Mouse (Mus musculus) forebrain, embryonic 10.5 days (tissue): ENCODE measurements around the gene Prdm1. TPM values are rescaled to one million over a fixed set of nuclear protein-coding genes. Genes with fewer than 3 reads are reported as not detected.

ENCODE experiments used
- DNase-seq: peaks from one replicate; pipeline ENCODE4 v3.0.0-alpha.2; 2017; ENCODE audit warnings: low spot score; ENCODE audit errors: extremely low spot score
- H3K27ac ChIP-seq: fragments of 300-500 bp; sonication (generic); 2 replicates; pipeline ENCODE4 v1.5.1; 2016; ENCODE audit warnings: mild to moderate bottlenecking
- H3K27me3 ChIP-seq: fragments of 300-500 bp; sonication (generic); 2 replicates; pipeline ENCODE4 v1.6.1; 2016; ENCODE audit warnings: mild to moderate bottlenecking; ENCODE audit not compliant: poor library complexity, severe bottlenecking
- H3K36me3 ChIP-seq: fragments of 300-500 bp; sonication (generic); replicated peaks from 2 replicates; pipeline ENCODE4 v1.6.1; 2016; ENCODE audit warnings: mild to moderate bottlenecking, moderate library complexity
- H3K4me1 ChIP-seq: fragments of 300-500 bp; sonication (generic); 2 replicates; pipeline ENCODE4 v1.6.1; 2016
- H3K4me3 ChIP-seq: fragments of 300-500 bp; sonication (generic); 2 replicates; pipeline ENCODE4 v1.5.1; 2016; ENCODE audit warnings: mild to moderate bottlenecking, moderate library complexity
- H3K9me3 ChIP-seq: fragments of 300-500 bp; sonication (generic); 2 replicates; pipeline ENCODE4 v1.6.1; 2016; ENCODE audit warnings: mild to moderate bottlenecking, moderate library complexity
- WGBS: fragments of 180-500 bp; shearing (Covaris S2); methylation state at CpG from one replicate; pipeline ENCODE4 v1.1.7; 2016; 5-methylcytosine and 5-hydroxymethylcytosine counted together
- polyA plus RNA-seq: library from polyadenylated mRNA; unstranded; fragments of >200 nt; fragmentation: Nextera tagmentation; extraction: Ambion mirVana; gene quantifications from 2 replicates; pipeline ENCODE4 v1.2.1, GENCODE M21; 2016

The Prdm1 gene
- polyA plus RNA-seq, 1 experiment from 2014 or later = 0.73 TPM

- WGBS = 21% methylated on average over 6 of the region's 6 CpGs
- Histone ChIP-seq H3K27me3 (peaks cover 51% of the 10 kb centered on the region), H3K4me3 (no peak overlapping the region), H3K9me3 (no peaks in the 10 kb centered on the region), H3K4me1 (peaks cover 15% of the 10 kb centered on the region), H3K27ac (no peak overlapping the region), H3K36me3 (no peaks in the 10 kb centered on the region)
- no peak for DNase-seq
Observed at GRCm38 (mm10) chr10:44520189-44520588, 8.1 kb downstream of the Prdm1 start.

- WGBS = 92% methylated on average over 7 of the region's 7 CpGs
Observed at GRCm38 (mm10) chr10:44518631-44519030, 9.7 kb downstream of the Prdm1 start.

DNA sequence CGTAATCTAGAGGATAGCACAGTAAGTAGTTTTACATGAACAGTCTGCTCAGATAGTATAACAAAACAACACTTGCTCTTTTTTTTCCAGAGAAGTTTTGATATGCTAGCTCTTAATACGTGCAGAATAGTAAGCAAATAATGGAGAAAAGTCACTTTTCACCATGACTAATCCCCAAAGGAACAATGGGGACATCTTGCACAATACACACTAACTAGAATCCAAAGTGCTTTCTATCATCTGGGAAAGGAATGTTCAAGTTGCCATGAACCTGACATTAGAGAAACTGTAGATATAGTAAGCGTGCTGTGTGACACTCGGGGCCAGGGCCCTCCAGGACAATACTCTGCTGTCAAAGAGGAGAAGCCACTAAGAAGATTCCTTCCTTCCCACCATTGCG is 15.2 kb downstream of the Prdm1 start:
- Histone ChIP-seq H3K27ac (no peak overlapping the region), H3K4me1 (0 out of 2 replicates have a peak, but pooled peaks cover 3% of the 10 kb centered on the region), H3K9me3 (no peaks in the 10 kb centered on the region), H3K4me3 (no peak overlapping the region), H3K27me3 (0 out of 2 replicates have a peak, but pooled peaks cover 4% of the 10 kb centered on the region), H3K36me3 (no peaks in the 10 kb centered on the region)
- 88% methylated on average over 5 of the region's 5 CpGs for WGBS
- no peak for DNase-seq

More at GRCm38 (mm10) chr10:44518631-44519030, 9.7 kb downstream of the Prdm1 start:
- no peak overlapping the region for H3K27ac ChIP-seq
- no peak overlapping the region for H3K4me3 ChIP-seq
- peaks cover 9% of the 10 kb centered on the region for H3K4me1 ChIP-seq
- DNase-seq = no peak
- peaks cover 35% of the 10 kb centered on the region for H3K27me3 ChIP-seq
- no peaks in the 10 kb centered on the region for H3K9me3 ChIP-seq
- no peaks in the 10 kb centered on the region for H3K36me3 ChIP-seq

DNA sequence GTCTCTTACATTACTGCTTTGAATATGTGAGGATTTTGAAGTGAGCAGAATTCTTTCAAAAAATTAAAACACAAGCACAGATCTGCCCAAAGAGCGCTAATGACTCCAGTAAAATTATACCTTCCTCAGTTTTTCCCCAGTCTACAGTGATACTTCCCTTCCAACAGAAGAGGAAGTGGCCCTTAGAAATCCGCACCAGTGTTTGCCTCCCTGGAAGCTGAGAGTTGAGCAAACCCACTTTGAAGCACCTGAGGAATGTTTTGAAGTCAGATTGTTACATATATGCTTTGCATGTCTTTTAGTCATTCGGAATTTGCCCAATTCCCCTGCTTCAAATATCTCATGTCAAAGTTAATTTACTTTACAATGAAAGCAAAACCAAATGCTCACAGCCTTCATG is 17.3 kb downstream of the Prdm1 start:
- no peaks in the 10 kb centered on the region for H3K9me3 ChIP-seq
- 87% methylated on average over 3 of the region's 3 CpGs for WGBS
- no peak overlapping the region for H3K27ac ChIP-seq
- no peak for DNase-seq
- H3K36me3 ChIP-seq = no peaks in the 10 kb centered on the region
- H3K4me1 ChIP-seq = peaks cover 8% of the 10 kb centered on the region
- H3K27me3 ChIP-seq = peaks cover 6% of the 10 kb centered on the region; the same call in 1 of the 2 replicates
- H3K4me3 ChIP-seq = no peak overlapping the region

- WGBS = 96% methylated on average over 7 of the region's 7 CpGs
- no peak for DNase-seq
- Histone ChIP-seq H3K27ac (no peak overlapping the region), H3K9me3 (no peaks in the 10 kb centered on the region), H3K36me3 (no peaks in the 10 kb centered on the region), H3K27me3 (peaks cover 17% of the 10 kb centered on the region), H3K4me1 (peaks cover 4% of the 10 kb centered on the region), H3K4me3 (no peak overlapping the region)
Observed at GRCm38 (mm10) chr10:44508649-44509048, 19.7 kb downstream of the Prdm1 start.

DNA sequence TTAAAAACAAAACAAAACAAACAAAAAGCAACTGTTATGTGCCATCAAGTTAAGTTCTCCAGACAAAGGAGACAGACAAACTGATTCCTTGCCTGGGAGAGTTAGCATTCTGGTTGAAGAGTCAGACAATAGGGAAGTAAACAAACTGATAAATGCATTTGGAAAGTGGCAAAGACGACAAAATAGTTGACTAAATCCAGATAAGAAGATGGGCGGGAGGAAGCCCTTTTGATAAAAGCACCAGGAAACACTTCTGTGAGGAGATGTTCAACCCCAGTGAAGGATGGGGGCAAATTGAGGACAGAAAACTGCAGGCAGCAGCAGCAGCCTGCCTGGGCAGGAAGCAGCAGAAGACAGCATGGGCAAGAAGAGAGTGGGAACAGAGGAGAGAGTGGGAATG is 20.3 kb downstream of the Prdm1 start:
- H3K4me3 ChIP-seq = no peak overlapping the region
- H3K9me3 ChIP-seq = no peaks in the 10 kb centered on the region
- no peak for DNase-seq
- 46% methylated on average over 2 of the region's 2 CpGs for WGBS
- H3K4me1 ChIP-seq = peaks cover 4% of the 10 kb centered on the region
- peaks cover 17% of the 10 kb centered on the region for H3K27me3 ChIP-seq
- no peaks in the 10 kb centered on the region for H3K36me3 ChIP-seq
- no peak overlapping the region for H3K27ac ChIP-seq

GRCm38 (mm10) chr10:44502891-44503290 is 25.4 kb downstream of the Prdm1 start:
- peaks cover 50% of the 10 kb centered on the region for H3K27me3 ChIP-seq
- DNase-seq = no peak
- no peaks in the 10 kb centered on the region for H3K9me3 ChIP-seq
- H3K4me3 ChIP-seq = no peak overlapping the region
- peaks cover 4% of the 10 kb centered on the region for H3K4me1 ChIP-seq
- 75% methylated on average over 13 of the region's 13 CpGs for WGBS
- no peaks in the 10 kb centered on the region for H3K36me3 ChIP-seq
- H3K27ac ChIP-seq = no peak overlapping the region

DNA sequence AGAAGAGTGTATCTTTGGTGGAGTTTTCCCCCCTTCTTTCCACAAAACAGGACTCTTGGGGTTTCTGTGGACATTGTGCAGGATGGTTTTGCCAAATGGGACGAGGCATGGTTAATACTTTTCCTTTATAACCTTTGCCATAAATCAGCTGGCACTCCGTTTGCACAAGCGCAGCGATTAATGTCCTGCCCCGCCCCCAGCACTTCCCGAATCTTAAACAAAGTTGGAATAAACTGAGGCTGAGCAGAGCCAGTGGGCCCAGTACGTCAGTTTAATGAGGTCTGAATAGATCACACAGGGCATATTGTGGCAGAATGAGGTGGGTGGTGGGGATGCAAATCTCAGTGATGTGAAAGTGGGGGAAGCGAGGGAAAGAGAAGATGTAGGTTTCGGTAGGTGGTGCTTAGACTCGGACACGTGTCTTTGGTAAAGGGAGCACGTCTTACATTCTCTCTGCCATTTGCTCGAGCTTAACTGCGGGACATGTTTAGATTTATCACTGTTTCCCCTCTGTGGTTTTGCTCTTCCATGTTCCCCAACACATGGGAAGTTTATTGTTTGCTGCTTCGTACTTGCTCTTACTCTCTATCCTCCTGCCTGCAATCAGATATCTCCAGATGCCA is 28.3 kb downstream of the Prdm1 start:
- no peak for DNase-seq
- Histone ChIP-seq H3K36me3 (no peaks in the 10 kb centered on the region), H3K27ac (no peak overlapping the region), H3K9me3 (no peaks in the 10 kb centered on the region), H3K4me1 (no peaks in the 10 kb centered on the region), H3K27me3 (peaks cover 58% of the 10 kb centered on the region), H3K4me3 (no peak overlapping the region)
- 89% methylated on average over 15 of the region's 15 CpGs for WGBS

DNA sequence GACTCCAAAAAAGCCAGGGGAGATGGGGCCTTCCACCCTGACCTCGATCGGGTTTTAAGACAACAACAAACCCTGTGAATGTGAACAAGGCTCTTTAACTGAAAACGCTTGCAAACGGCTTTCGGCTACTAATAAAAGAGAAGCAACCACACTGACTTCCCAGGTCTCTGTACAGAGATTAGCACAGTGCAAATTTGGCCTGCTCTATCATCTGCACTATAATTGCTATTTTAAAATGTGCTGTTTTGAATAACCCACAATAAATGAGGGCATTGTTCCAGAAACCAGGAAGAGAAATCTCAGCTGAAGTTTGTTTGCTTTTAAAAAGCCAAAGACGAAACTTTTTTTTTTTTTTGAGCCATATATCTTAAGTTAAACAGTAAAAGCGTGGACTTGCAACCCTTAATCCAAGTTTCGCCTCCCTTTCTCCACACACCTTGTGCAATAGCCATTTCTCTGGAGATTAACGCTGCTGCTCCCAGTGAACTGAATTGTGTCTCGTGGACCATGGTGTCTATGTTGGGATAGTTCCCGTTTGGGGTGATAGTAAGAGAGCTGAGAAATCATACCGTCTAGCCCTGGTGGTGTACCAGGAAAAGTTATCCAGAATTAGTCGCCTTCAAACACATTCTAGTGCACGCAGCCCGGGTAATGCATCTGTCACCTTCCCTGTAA is 34.3 kb downstream of the Prdm1 start:
- no peak overlapping the region for H3K4me3 ChIP-seq
- H3K36me3 ChIP-seq = no peaks in the 10 kb centered on the region
- no peaks in the 10 kb centered on the region for H3K9me3 ChIP-seq
- no peak for DNase-seq
- H3K27ac ChIP-seq = no peak overlapping the region
- H3K4me1 ChIP-seq = peaks cover 7% of the 10 kb centered on the region
- peaks cover 90% of the 10 kb centered on the region for H3K27me3 ChIP-seq
- WGBS = 77% methylated on average over 15 of the region's 15 CpGs

GRCm38 (mm10) chr10:44492815-44493525 is 35.3 kb downstream of the Prdm1 start:
- H3K36me3 ChIP-seq = no peaks in the 10 kb centered on the region
- no peak overlapping the region for H3K4me3 ChIP-seq
- peaks cover 82% of the 10 kb centered on the region for H3K27me3 ChIP-seq
- 71% methylated on average over 8 of the region's 8 CpGs for WGBS
- H3K27ac ChIP-seq = no peak overlapping the region
- DNase-seq = no peak
- no peaks in the 10 kb centered on the region for H3K9me3 ChIP-seq
- H3K4me1 ChIP-seq = peaks cover 11% of the 10 kb centered on the region

DNA sequence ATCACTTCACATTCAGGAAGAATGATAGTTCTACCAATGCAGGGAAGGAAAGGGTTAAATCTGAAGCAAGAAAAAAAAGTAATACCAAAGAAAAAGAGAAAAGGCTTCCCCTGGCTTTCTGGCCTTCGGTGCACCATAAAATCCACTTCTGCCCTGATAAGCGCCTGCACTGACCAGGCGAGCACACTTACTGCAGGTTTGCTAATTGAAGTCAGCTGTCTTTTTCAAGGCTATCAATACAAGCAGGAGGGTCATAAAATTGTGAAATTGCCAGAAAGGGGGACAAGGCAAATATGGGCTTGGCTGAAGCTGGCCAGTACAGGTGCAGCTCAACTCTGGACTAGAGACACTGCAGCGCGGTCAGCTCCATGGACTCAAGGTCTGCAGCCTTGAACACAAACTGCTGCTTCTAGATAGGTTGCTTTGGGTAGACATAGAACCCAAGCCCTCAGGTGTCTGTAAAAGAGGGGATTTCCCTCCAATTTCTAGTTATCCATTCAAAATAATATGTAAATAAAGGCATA is 37.3 kb downstream of the Prdm1 start:
- WGBS = 78% methylated on average over 5 of the region's 5 CpGs
- DNase-seq = no peak

GRCm38 (mm10) chr10:44487132-44487531 is 41.2 kb downstream of the Prdm1 start:
- Histone ChIP-seq H3K4me3 (no peak overlapping the region), H3K36me3 (no peaks in the 10 kb centered on the region), H3K27ac (no peak overlapping the region), H3K4me1 (peaks cover 16% of the 10 kb centered on the region), H3K9me3 (no peaks in the 10 kb centered on the region), H3K27me3 (peaks cover 30% of the 10 kb centered on the region)
- DNase-seq = no peak
- 93% methylated on average over 10 of the region's 11 CpGs for WGBS

More for the DNA sequence above, 37.3 kb downstream of the Prdm1 start:
- Histone ChIP-seq H3K27ac (no peak overlapping the region), H3K4me1 (peaks cover 11% of the 10 kb centered on the region), H3K36me3 (no peaks in the 10 kb centered on the region), H3K9me3 (no peaks in the 10 kb centered on the region), H3K27me3 (peaks cover 68% of the 10 kb centered on the region), H3K4me3 (no peak overlapping the region)

DNA sequence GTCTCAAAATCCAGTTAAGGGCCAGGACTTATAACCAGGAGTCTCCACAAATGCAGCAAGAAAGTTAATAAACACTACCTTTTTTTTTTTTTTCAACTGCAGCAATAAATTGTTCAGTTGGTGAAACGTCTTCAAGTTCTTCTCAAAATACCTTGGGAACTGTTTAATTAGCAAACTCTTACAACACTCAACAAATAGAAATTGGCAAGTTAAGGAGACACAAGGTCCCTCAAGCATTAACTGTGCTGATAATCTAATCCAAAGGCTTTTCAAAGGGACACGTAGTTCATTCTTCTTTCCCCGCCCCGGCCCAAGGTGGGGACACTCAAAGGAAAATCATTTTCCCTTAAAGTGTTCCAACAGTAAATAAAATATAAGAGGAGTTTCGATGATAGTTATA is 44.2 kb downstream of the Prdm1 start:
- Histone ChIP-seq H3K4me3 (no peak overlapping the region), H3K9me3 (no peaks in the 10 kb centered on the region), H3K27me3 (peaks cover 21% of the 10 kb centered on the region), H3K27ac (no peak overlapping the region), H3K4me1 (peaks cover 22% of the 10 kb centered on the region), H3K36me3 (no peaks in the 10 kb centered on the region)
- 83% methylated on average over 5 of the region's 5 CpGs for WGBS
- DNase-seq = no peak
